Mouse (Mus musculus) heart, adult 2 months (tissue): ENCODE measurements at regions not wholly inside any gene's neighbourhood (a gene's known extent, or its start where the extent isn't known, plus 50 kb on each side); places are given as distances from the start of the nearest gene placed in this dataset.

ENCODE experiments used
- CTCF ChIP-seq: fragments of 200-600 bp; IDR thresholded peaks from 2 replicates; pipeline ENCODE4 v1.8.1; 2022; ENCODE audit warnings: antibody characterized with exemption, mild to moderate bottlenecking, moderate library complexity
- EP300 ChIP-seq: fragments of 200-500 bp; IDR thresholded peaks from 2 replicates; pipeline ENCODE4 v1.6.1; 2011; ENCODE audit warnings: low read depth, low read length, control low read depth; ENCODE audit not compliant: insufficient read depth
- POLR2A ChIP-seq: fragments of 200-500 bp; IDR thresholded peaks from 2 replicates; pipeline ENCODE4 v1.6.1; 2011; ENCODE audit warnings: mild to moderate bottlenecking, low read depth, low read length, control low read depth; ENCODE audit not compliant: insufficient read depth

- no peak for TF ChIP-seq EP300
- TF ChIP-seq CTCF = no peak
- TF ChIP-seq POLR2A = no peak
These were observed 120.8 kb upstream of the Arhgef26 start for GRCm38 (mm10) chr3:62217335-62217734.
